Mouse (Mus musculus): ENCODE data around the gene Clasrp. TPM values are rescaled to one million over a fixed set of nuclear protein-coding genes. Genes with fewer than 3 reads are reported as not detected.
A peak's percentile ranks its signal among the peaks of the same experiment; 100 is the strongest.

The Clasrp gene
- polyA plus RNA-seq, 1 experiment from 2014 or later: 80.7 TPM

GRCm38 (mm10) chr7:19577141-19577852 lies 27.0 kb downstream of the Clasrp start, which contains the start of the genes Zfp296 and Gemin7:
Zfp296 (plus strand) TSS chr7:19577287.
Gemin7 (minus strand) TSS chr7:19577595.
- Histone ChIP-seq H3K27ac (no peak within 1 kb of the TSS), H3K9ac (peak within 1 kb of the TSS; percentile 36; the same call in 1 of the 2 replicates), H3K9me3 (no peaks in the 10 kb centered on the region), H3K4me3 (peak within 1 kb of the TSS; percentile 37), H3K4me1 (peaks cover 16% of the 10 kb centered on the region; the same call in 1 of the 2 replicates), H3K36me3 (peaks cover 27% of the 10 kb centered on the region), H3K27me3 (peaks cover 44% of the 10 kb centered on the region), H3K4me2 (replicated peaks) (peak within 1 kb of the TSS; percentile 64)
- ATAC-seq (ENCODE audit: insufficient number of reproducible peaks, insufficient read depth, low FRiP score, low TSS enrichment): no peak
- WGBS: 1% methylated on average over 56 of the region's 56 CpGs

- 66% methylated on average over 3 of the region's 3 CpGs for WGBS
- no peak overlapping the region for H3K9ac ChIP-seq
- no peak for ATAC-seq (ENCODE audit: insufficient number of reproducible peaks, insufficient read depth, low FRiP score, low TSS enrichment)
- no peak overlapping the region for H3K27ac ChIP-seq
- no peak overlapping the region for H3K4me2 ChIP-seq (replicated peaks)
- H3K4me3 ChIP-seq: no peak overlapping the region
- peaks cover 12% of the 10 kb centered on the region for H3K36me3 ChIP-seq
- peaks cover 44% of the 10 kb centered on the region for H3K27me3 ChIP-seq
- no peaks in the 10 kb centered on the region for H3K9me3 ChIP-seq
- H3K4me1 ChIP-seq: peaks cover 22% of the 10 kb centered on the region; the same call in 1 of the 2 replicates
These were observed 28.7 kb downstream of the Clasrp start for GRCm38 (mm10) chr7:19575559-19575958.

- Histone ChIP-seq H3K4me1 (peaks cover 21% of the 10 kb centered on the region; the same call in 1 of the 2 replicates), H3K27ac (peak overlapping the region; percentile 82), H3K4me2 (replicated peaks) (peak overlapping the region; percentile 76), H3K9me3 (no peaks in the 10 kb centered on the region), H3K36me3 (peaks cover 21% of the 10 kb centered on the region), H3K4me3 (peak overlapping the region; percentile 81), H3K27me3 (peaks cover 41% of the 10 kb centered on the region), H3K9ac (peak overlapping the region; percentile 86)
- 28% methylated on average over 16 of the region's 16 CpGs for WGBS
- no peak for ATAC-seq (ENCODE audit: insufficient number of reproducible peaks, insufficient read depth, low FRiP score, low TSS enrichment)
These were observed 30.5 kb downstream of the Clasrp start for GRCm38 (mm10) chr7:19573776-19574140.

GRCm38 (mm10) chr7:19572926-19573775 lies 31.1 kb downstream of the Clasrp start:
- Histone ChIP-seq H3K4me1 (peaks cover 18% of the 10 kb centered on the region; the same call in 1 of the 2 replicates), H3K9ac (peak overlapping the region; percentile 86), H3K4me3 (peak overlapping the region; percentile 81), H3K9me3 (no peaks in the 10 kb centered on the region), H3K4me2 (replicated peaks) (peak overlapping the region; percentile 76), H3K27ac (peak overlapping the region; percentile 82), H3K27me3 (peaks cover 35% of the 10 kb centered on the region), H3K36me3 (peaks cover 23% of the 10 kb centered on the region)
- ATAC-seq (ENCODE audit: insufficient number of reproducible peaks, insufficient read depth, low FRiP score, low TSS enrichment): peak; percentile 62; the same call in 1 of the 2 replicates
- WGBS: under 1% methylated on average over 53 of the region's 53 CpGs

GRCm38 (mm10) chr7:19569647-19570046 lies 34.6 kb downstream of the Clasrp start:
- Histone ChIP-seq H3K9ac (no peak overlapping the region), H3K4me3 (no peak overlapping the region), H3K4me2 (replicated peaks) (no peak overlapping the region), H3K9me3 (peaks cover 2% of the 10 kb centered on the region; the same call in 1 of the 2 replicates), H3K27ac (no peak overlapping the region), H3K36me3 (peaks cover 38% of the 10 kb centered on the region), H3K4me1 (peaks cover 9% of the 10 kb centered on the region; the same call in 1 of the 2 replicates), H3K27me3 (peaks cover 4% of the 10 kb centered on the region; the same call in 1 of the 2 replicates)
- WGBS: 77% methylated on average over 3 of the region's 3 CpGs
- ATAC-seq (ENCODE audit: insufficient number of reproducible peaks, insufficient read depth, low FRiP score, low TSS enrichment): no peak

GRCm38 (mm10) chr7:19567426-19567825 lies 36.9 kb downstream of the Clasrp start:
- Histone ChIP-seq H3K36me3 (peaks cover 44% of the 10 kb centered on the region), H3K4me1 (peaks cover 15% of the 10 kb centered on the region; the same call in 1 of the 2 replicates), H3K4me3 (no peak overlapping the region), H3K4me2 (replicated peaks) (no peak overlapping the region), H3K27ac (no peak overlapping the region), H3K9ac (no peak overlapping the region), H3K27me3 (no peaks in the 10 kb centered on the region), H3K9me3 (peaks cover 6% of the 10 kb centered on the region; the same call in 1 of the 2 replicates)
- 90% methylated on average over 8 of the region's 8 CpGs for WGBS
- no peak for ATAC-seq (ENCODE audit: insufficient number of reproducible peaks, insufficient read depth, low FRiP score, low TSS enrichment)

GRCm38 (mm10) chr7:19565803-19566202 lies 38.5 kb downstream of the Clasrp start:
- H3K27me3 ChIP-seq: no peaks in the 10 kb centered on the region
- H3K9ac ChIP-seq: no peak overlapping the region
- H3K4me2 ChIP-seq (replicated peaks): no peak overlapping the region
- 92% methylated on average over 2 of the region's 2 CpGs for WGBS
- peaks cover 6% of the 10 kb centered on the region; the same call in 1 of the 2 replicates for H3K9me3 ChIP-seq
- H3K4me3 ChIP-seq: no peak overlapping the region
- H3K4me1 ChIP-seq: peaks cover 12% of the 10 kb centered on the region
- H3K36me3 ChIP-seq: peaks cover 44% of the 10 kb centered on the region
- H3K27ac ChIP-seq: no peak overlapping the region
- no peak for ATAC-seq (ENCODE audit: insufficient number of reproducible peaks, insufficient read depth, low FRiP score, low TSS enrichment)

- Histone ChIP-seq H3K27ac (no peak overlapping the region), H3K9me3 (peaks cover 6% of the 10 kb centered on the region; the same call in 1 of the 2 replicates), H3K4me1 (peaks cover 25% of the 10 kb centered on the region), H3K36me3 (peaks cover 30% of the 10 kb centered on the region), H3K9ac (no peak overlapping the region), H3K4me2 (replicated peaks) (no peak overlapping the region), H3K27me3 (no peaks in the 10 kb centered on the region), H3K4me3 (no peak overlapping the region)
- ATAC-seq (ENCODE audit: insufficient number of reproducible peaks, insufficient read depth, low FRiP score, low TSS enrichment): no peak
- 97% methylated on average over 4 of the region's 4 CpGs for WGBS
These were observed 39.8 kb downstream of the Clasrp start for GRCm38 (mm10) chr7:19564455-19564854.

- Histone ChIP-seq H3K27ac (no peak overlapping the region), H3K9me3 (peaks cover 6% of the 10 kb centered on the region; the same call in 1 of the 2 replicates), H3K4me2 (replicated peaks) (no peak overlapping the region), H3K36me3 (peaks cover 25% of the 10 kb centered on the region), H3K27me3 (no peaks in the 10 kb centered on the region), H3K4me1 (peaks cover 31% of the 10 kb centered on the region), H3K9ac (no peak overlapping the region), H3K4me3 (no peak overlapping the region)
- ATAC-seq (ENCODE audit: insufficient number of reproducible peaks, insufficient read depth, low FRiP score, low TSS enrichment): no peak
- 84% methylated on average over 3 of the region's 3 CpGs for WGBS
These were observed 40.4 kb downstream of the Clasrp start for GRCm38 (mm10) chr7:19563884-19564283.

- 1% methylated on average over 19 of the region's 19 CpGs for WGBS
- H3K36me3 ChIP-seq: peaks cover 25% of the 10 kb centered on the region
- ATAC-seq (ENCODE audit: insufficient number of reproducible peaks, insufficient read depth, low FRiP score, low TSS enrichment): no peak
These were observed 41.5 kb downstream of the Clasrp start, which contains the start of gene Ppp1r37 for GRCm38 (mm10) chr7:19562643-19563410. Ppp1r37 (minus strand) TSS chr7:19563076.

More at GRCm38 (mm10) chr7:19562643-19563410, 41.5 kb downstream of the Clasrp start, which contains the start of gene Ppp1r37:
- Histone ChIP-seq H3K9ac (peak within 1 kb of the TSS; percentile 94), H3K4me2 (replicated peaks) (peak within 1 kb of the TSS; percentile 89), H3K9me3 (peaks cover 6% of the 10 kb centered on the region; the same call in 1 of the 2 replicates), H3K4me3 (peak within 1 kb of the TSS; percentile 91), H3K27me3 (no peaks in the 10 kb centered on the region), H3K4me1 (peaks cover 39% of the 10 kb centered on the region), H3K27ac (peak within 1 kb of the TSS; percentile 91)
